Mouse (Mus musculus) ovary, adult 18-20 months (tissue): ENCODE data around the gene Pitpnb.

Source experiments
- DNase-seq: peaks from one replicate; pipeline ENCODE4 v3.0.0; 2022; ENCODE audit warnings: low spot score, mixed read lengths

Pitpnb gene

DNA sequence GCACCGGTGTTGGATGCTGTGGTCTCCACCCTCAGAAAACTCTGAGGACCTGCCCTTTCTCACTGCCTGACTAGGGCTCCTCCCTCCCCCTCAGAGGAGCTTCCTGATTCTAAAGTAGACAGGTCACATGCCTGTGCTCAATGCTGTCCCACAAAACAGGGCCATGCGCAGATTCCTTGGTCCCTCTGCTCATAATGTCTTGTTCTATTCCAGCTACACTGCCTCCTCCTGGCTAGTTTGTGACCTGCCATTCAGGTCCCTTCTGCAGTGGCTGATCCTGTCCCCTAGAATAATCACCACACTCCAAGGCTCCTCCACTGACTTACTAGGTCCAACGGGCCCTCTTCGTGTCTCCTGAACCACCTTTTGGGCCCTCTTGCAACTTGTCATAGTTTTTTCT is 65.6 kb downstream of the Pitpnb start:
- no peak for DNase-seq

DNA sequence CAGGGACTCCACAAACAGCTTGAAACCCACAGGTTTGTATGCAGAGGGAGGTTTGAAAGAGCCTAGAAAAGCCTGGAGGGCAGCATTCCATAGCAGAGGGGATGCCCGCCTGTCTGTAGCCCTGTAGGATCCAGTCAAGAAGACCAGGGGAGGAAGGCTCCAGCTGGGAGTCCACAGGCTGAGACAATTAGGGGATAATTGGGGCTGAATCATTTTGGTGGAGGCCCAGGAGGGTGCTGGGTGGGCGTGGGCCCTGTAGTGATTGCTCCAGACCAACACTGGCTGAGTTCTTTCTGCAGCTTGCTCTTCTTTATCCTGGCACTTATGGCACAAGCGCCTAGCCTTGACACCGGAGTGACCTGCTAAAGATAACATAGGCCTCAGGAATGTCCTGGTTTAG is 67.9 kb downstream of the Pitpnb start:
- DNase-seq: no peak

DNA sequence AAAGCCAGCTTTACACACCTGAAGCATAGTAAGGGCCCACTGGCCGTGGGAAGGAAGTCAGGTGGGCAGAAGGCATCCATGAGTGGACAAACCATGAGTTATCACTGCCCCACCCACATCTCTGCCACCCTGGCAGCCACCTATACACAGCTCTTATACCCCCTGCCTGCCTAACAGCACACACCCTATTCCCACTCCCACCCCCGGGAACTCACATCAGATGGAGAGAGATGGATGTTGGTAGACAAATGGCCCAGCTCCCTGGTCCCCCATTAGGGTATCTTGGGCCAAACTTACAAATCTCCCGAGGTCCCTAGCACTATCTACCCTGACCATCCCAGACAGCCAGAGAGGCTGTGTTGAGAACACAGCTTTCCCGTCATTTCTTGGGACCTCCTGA is 68.7 kb downstream of the Pitpnb start:
- DNase-seq: no peak

DNA sequence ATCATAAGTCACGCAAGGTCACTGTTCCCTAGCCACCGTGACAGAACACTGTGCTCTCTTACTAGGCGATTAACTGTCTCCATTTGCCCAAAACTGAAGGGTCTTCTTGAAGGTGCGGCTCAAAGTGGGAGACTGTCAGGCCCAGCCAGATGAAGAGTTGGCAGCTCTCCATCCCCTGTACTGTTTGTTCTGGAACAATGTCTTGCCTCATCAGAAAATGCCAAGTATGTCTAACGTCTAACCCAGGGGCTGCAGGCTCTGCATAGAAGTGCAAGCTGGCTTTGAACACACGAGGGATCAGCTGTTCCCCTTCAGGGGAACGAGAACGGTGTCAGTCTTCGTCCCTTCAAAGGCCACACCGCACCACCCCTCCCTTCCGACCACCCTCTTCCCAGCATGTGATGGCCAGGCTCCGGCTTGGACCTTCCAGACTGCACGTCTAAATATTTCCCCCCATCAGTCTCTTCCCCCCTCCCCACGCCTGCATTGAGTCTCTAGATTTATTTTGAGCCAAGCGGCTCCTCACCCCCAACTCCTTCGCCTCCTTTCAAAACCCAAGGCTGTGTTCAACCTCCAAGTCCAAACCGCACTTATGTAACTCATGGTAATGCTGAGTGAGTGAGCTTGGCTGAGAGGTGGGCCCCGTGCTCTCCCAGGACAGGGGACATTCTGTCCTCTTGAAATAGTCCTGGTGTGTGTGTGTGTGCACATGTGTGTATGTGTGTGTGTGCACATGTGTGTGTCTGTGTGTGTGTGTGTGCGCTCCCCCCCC is 71.5 kb downstream of the Pitpnb start:
- no peak for DNase-seq

DNA sequence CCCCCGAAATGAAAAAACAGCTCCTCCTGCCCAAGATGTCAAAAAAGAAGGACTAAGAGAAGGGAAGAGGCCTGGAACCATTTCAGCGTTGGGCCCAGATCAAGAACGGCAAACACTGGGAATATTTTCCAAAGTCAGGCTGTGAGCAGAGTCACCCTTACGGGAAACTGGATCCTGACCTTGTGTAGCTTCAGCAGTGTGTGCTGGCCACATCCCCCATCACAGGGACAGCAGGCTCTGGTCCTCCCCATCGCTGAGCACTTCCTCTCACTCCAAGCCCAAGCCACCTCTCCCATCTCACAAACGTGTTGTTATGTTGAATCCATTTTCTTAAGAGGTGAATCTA is 72.1 kb downstream of the Pitpnb start:
- DNase-seq: no peak

DNA sequence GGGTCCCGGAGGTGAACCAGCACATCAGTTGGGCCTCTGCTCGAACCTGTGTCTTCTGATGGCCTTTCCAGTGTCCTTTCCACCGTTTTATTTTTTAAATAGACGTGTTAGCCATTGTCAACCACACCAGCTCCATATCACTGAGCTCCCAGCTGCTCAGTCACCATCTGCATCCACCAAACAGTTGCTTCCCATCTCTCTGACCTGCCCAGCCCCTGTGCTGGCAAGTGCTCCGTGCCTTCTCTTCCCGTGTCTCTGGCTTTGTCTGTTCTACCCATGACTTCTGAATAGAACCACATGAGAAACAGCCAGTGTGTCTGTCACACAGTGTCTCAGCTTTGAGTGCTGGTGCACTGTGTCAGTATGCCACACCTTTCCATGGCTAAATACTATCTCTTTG is 74.2 kb downstream of the Pitpnb start:
- no peak for DNase-seq

DNA sequence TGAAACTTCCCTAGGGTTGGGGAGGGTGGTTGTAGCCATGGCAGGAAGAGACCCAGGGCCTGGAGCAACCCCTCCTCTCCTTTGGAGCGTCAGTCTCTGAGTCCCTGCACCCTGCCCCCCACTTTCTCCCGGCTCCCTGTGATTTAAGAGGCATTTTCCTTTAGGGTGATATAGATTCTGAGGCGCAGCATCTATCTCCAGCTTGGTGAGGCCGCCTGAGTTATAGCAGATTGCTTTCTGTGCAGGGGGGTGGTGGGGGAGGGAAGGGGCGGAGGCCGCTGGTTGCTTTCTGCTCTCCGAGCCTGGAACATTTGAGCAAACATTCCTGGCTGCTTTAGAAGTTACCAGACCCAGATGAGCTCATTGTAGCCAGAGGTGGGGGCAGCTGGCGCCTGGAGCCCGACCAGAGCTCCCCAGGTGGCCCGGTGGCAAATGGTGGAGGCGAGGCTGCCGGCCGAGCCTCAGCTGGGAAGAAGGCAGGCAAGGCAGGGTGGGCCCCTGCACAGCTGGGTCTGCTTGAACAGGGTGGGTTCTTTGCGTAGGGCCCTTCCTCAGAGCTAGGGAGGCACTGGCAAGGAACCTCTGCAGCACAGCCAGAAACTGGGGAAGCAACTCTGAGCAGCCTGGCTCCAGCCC is 78.0 kb downstream of the Pitpnb start:
- no peak for DNase-seq

DNA sequence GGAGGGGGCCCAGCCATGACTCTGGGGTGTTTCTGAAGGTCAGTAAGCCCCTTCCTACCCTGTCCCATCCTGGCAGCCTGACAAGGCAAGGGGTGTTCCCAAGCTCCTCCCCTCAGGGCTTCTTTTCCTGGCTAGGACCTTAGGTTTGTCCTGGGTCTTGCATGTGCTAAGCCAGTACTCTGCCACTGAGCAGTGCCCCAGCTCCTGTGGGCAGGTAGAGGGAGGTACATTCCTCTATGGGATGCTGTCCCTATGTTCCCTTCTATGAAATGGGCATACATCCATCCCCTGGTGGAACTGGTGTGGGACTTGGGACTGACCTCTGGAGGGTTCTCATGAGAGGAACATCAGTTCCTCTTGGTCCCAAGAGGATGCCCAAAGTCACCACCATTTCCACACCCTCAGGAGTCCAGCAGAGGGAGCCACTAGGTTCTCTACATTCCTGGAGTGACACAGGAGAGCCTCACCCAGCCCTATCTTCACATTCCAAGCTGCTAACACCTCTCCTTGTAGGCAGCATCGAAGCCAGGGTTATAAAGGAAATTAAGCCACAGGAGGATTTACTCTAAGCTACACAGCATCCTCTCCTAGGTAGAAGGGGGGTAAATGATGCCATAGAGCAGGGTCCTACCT is 79.0 kb downstream of the Pitpnb start:
- DNase-seq: no peak

DNA sequence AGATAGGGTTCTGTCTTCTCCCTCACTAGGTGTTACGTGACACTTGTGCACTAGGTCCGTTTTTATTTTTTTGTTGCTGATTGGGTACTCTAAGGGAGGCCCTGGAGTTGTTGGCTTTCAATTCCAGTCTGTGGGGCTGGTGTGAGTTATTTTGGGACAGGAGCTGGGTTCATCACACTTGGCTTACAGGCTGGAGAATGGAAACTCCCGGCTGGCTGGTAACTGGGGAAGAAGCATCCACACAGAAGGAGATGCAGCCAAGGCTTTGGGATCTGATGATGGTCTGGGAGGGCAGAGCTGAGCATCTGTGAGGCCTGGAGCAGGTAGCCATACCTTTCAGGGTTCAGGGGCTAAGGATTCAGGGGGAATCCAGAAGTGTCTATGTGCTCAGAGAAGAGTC is 80.1 kb downstream of the Pitpnb start:
- DNase-seq: no peak

DNA sequence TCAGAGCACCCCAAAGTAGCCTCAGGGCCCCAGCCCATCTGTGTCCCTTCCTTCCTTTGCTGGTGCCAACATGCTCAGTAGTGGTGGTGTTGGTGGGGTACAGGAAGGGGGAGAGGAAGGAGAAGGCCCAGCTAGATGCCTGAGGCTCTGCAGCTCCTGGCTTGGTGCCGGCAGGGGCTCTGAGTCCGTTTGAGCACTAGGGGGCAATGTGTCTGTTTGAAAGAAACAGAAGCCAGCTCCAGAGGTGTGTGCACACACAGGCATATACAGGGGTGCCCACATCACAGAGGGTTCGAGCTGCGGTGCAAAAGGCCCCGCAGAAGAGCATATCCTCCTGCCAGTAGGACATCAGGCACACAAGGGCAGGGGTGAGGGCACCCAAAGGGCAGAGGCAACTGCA is 83.6 kb downstream of the Pitpnb start:
- DNase-seq: peak; percentile 43

DNA sequence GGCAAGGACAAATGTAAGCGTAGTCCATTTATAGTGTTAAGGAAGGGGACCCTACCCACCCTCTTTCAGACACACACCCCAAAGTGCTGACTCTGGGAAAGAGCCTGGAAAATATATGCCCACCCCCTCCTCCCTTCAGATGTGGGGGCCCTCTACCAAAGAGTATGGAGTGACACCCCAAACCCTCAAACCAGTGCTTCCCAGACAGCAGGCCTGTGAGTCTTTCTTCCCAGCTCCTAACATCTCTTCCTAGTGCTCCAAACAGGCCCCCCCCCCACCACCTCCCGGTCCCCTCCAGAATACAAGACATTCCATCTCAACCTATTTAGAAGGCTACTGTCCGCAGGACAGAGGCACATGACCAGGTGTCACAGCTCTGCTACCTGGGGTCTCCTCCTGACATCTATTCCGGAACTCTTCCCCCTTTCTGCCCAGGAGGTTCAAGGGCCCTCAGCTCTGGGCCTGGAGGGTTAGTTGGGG is 84.2 kb downstream of the Pitpnb start:
- no peak for DNase-seq

DNA sequence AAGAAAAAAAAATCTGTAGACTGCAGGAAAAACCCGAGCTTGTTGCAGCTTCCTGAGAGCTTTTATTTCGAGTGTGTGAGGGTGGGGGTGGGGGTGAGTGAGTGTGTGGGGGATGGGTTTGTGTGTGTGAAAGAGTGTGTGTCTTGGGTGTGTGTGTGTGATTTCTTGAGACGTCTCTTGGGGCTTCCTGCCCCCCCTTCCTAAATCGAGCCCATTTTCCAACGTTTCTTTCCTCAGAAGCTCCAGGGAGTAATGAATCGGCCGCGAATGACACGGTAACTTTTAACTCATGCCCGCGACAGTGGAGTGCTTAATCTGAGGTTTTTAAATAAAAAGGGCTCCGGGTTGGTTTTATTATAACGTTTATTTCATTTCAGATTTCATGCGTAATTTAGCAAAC is 85.0 kb downstream of the Pitpnb start:
- DNase-seq: no peak

DNA sequence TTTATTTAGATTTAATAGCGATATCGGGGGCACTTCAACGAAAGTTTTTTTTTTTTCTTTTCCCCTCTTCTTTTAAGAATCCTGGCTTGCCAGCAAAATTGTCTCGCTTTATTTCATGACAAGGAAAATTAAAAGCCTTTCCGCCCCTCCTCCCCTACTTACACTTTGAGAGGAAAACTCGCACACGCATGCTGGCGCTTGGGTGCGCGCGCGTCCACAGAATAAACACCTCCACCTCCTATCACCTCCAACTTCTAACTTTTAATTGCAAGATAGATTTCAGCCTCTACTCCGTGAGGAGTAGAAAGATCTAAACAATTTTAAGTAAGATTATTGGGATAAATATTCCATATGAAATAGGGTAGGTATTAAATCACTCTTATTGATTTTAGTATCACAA is 85.5 kb downstream of the Pitpnb start:
- DNase-seq: no peak

DNA sequence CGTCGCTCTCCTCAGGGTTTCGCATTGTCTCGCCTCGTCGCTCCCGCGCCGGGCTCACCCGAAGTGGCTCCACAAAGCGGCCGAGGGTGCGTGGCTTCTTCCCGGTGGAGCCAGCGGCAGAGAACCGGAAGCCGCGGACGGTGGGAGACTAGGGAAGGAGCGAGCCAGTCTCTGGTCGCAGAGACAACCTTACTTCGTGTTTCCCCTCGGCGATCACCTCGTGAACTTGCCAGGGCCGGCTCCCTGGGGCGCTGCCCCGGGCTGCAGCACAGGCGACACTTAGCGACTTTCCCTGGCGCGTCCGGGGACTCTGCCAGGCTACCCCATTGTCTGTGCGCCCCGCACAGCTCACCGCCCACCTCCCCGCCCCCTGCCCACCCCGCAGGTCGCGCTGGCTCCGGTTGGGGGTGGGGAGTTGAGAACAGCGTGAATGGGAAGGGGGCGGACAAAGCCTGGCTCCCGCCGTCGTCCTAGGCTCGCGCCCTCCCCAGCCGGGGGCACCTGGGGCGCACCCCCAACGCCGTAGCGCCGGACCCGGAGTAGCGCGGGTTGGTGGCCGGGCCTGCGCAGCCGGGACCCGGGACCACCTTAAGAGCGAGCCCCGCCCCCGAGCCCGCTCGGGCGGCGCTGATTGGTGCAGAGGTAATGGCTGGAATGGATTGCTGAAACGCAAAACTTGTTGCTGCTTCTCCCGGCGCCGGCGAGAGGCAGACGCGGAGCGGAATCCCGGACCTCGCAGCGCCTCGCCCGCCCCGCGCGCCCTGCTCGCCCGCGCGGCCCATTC is 86.2 kb downstream of the Pitpnb start, which contains the start of gene Mn1:
Gene Mn1 (plus strand): TSS at position 772 of the 784 bp plus-strand sequence.
- DNase-seq: peak; percentile 79

DNA sequence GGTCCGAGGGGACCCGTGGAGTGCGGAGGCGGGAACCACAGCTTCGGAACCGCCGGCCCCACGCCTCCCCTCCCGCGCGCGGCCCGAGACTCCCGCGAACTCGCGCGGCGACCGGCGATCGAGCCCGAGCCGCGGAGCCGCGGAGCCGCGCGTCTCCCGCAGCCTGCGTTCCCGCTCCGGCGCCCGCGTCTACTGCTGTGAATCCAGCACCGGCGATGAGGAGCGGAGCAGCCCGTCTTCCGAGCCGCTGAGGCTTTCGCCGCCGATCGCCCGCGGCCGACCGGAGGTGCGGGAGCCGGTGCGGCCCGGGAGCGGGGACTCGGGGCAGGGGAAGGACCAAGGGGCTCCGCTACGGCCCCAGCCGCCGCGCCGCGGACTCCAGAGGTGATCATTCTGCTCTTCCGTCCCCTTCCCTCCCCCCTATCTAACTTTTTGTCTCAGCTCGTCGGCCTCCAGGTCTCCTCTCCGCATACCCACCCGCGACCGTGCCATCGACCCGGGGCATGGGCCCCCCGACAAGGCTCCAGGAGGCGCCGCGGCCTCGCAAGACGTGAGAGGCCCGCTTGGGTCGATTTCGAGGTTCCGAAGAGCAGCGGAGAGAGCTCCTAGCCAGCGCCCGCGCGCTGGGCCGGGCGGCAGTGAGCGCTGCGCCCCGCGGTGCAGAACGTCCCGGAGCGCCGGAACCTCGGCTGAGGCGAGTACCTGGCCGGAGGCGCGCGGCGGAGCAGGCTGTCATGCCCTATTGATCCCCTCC is 87.0 kb downstream of the Pitpnb start:
- no peak for DNase-seq

DNA sequence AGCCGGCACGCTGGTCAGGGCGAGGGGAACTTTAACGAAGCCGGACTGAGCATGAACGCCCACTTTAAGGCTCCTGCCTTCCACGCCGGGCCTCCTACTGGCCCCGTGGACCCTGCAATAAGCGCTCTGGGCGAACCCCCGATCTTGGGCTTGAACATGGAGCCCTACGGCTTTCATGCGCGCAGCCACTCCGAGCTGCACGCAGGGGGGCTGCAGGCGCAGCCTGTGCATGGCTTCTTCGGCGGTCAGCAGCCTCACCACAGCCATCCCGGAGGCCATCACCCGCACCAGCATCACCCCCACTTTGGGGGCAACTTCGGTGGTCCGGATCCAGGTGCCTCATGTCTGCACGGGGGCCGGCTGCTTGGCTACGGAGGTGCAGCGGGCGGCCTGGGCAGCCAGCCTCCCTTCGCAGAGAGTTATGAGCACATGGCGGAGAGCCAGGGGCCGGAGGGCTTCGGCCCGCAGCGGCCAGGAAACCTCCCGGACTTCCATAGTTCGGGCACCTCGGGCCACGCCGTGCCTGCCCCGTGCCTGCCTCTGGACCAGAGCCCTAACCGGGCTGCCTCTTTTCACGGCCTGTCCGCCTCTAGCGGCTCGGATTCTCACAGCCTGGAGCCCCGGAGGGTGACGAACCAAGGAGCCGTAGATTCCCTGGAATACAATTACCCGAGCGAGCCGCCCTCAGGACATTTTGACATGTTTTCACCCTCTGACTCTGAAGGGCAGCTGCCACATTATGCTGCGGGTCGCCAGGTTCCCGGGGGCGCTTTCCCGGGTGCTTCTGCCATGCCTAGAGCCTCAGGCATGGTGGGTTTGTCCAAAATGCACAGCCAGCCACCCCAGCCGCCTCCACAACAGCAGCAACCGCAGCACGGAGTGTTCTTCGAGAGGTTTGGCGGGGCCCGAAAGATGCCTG is 87.9 kb downstream of the Pitpnb start:
- no peak for DNase-seq

DNA sequence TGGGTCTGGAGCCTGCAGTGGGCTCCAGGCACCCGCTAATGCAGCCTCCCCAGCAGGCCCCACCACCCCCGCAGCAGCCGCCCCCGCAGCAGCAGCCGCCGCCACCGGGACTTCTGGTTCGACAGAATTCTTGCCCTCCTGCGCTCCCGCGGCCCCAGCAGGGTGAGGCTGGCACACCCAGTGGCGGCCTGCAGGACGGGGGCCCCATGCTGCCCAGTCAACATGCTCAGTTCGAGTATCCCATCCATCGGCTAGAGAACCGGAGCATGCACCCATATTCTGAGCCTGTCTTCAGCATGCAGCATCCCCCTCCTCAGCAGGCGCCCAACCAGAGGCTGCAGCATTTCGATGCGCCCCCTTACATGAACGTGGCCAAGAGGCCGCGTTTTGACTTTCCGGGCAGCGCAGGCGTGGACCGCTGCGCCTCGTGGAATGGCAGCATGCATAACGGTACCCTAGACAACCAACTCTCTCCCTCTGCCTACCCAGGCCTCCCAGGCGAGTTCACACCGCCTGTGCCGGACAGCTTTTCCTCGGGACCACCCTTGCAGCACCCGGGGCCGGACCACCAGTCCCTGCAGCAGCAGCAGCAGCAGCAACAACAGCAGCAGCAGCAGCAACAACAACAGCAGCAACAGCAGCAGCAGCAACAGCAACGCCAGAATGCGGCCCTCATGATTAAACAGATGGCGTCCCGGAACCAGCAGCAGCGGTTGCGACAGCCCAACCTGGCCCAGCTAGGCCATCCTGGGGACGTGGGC is 88.7 kb downstream of the Pitpnb start:
- DNase-seq: no peak

DNA sequence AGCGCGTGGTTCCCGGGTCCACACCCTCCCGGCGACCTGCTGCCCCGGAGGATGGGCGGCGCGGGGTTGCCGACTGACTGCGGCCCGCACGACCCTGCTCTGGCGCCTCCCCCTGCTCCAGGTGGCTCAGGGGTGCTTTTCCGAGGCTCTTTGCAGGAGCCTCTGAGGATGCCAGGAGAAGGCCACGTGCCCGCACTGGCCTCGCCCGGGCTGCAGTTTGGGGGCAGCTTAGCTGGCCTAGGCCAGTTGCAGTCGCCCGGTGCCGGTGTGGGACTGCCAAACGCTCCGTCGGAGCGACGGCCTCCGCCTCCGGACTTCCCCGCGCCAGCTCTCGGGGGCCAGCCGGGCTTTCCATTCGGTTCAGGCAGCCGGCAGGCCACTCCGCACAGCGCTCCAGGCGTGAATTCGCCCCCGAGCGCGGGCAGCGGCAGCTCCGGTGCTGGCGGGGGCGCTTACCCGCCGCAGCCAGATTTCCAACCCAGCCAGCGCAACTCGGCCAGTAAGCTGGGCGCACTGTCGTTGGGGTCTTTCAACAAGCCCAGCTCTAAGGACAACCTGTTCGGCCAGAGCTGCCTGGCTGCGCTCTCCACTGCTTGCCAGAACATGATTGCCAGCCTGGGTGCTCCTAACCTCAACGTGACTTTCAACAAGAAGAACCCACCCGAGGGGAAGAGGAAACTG is 89.6 kb downstream of the Pitpnb start:
- DNase-seq: no peak

DNA sequence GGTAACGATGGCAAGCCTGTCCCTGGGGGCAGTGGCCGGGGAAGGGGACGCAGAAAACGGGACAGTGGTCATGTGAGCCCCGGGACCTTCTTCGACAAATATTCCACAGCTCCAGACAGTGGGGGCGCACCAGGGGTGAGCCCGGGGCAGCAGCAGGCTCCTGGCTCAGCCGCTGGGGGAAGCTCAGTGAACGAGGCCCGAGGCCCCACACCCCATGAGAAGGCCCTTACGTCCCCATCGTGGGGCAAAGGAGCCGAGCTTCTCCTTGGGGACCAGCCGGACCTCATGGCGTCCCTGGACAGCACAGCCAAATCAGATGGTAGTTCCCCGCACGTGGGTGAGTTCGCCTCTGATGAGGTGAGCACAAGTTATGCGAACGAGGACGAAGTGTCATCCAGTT is 90.3 kb downstream of the Pitpnb start:
- DNase-seq: no peak
